Mouse (Mus musculus): ENCODE results near the gene Thyn1.

The Thyn1 gene

DNA sequence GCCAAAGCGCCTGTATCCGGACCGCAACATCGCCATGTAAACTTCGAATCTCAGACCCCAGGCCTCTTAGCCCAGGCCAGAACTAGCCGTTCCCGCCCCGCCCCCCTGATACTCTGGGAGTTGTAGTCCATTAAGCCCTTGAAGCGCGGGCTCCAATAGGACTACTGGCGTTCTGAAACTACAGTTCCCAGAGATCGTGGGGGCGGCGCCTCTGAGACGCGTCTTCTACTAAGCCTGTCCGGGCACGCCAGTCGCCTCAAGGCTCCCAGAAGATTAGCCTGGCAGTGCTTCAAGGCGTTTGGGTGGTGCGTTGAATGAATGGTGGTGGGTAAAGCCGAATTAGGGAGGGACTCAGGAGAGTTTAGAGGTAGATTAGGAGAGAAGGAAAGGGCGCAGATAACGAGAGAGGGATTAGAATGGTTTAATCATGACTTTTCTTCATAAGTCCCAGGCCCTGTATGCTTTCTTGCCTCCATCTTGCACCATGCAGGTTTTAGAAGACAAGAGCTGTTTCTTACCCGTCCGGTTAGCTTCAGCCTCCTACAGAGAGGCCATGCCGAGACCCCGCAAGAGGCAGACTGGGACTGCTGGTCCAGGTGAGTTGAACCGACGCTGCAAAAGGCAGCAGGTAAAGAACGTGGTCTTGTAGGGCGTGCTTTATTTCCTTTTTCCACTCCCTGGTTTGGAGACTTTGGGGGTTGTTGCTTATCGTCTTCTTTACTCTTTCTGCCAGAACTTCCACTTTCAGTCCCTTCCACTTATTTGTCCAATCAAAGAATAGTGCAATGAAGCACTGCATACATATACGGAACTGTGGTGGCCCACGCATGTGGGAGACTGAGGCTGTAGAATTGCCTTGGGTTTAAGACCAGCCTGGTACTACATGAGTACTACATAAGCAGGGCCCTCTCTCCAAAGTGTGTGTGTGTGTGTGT, at the start of gene Thyn1, which contains the start of gene Acad8:
Thyn1 (plus strand) TSS at position 250 of the 935 bp plus-strand sequence.
Acad8 (minus strand) TSS at position 106 of the 935 bp plus-strand sequence.
- in situ Hi-C loops (cut with MboI; ENCODE audit: low pct_unique_long_range_greater_than_20kb in 1 of 2, low sequenced_read_pairs in 2 of 2, unreplicated experiment in 1 of 2) = no loop called here

DNA sequence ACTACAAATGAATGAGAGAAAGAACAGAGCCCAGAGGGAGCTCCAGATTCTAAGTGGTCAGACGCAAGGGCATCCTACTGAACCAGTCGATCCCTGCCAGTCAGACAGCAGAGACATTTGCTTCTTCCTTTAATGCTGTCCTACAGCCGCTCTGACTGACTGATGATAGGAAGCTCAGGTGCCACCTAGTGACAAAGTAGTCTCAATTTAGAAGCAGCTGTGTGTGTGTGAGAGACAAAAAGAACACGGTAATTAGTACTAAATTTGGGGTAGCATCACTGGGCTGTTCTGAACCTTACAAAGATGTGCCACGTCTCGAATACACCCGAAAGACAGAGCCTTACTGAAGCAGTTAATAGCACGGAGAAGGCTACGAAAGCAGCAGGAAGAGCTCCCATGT, 21.8 kb upstream of the Thyn1 start:
- in situ Hi-C loops (cut with MboI; ENCODE audit: low pct_unique_long_range_greater_than_20kb in 1 of 2, low sequenced_read_pairs in 2 of 2, unreplicated experiment in 1 of 2) = no loop called here

DNA sequence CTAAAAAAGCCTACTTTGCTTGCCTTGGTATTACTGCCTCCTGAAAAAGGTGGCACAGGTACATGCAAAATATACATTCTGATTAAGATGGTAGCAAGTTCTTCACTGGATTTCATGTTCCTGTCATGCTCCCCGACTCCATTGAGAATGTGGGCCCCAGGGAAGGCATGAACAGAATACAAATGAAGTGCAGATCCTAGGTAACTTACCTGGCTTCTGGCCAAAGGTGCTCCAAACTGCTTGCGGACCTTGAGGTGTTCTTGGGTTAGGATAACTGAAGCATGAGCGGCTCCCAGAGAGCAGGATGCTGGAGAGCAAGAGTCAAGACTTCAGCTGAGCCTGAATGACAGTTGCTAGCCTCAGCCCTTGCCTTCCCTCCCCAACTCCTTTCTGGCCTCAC, 20.7 kb upstream of the Thyn1 start:
- in situ Hi-C loops (cut with MboI; ENCODE audit: low pct_unique_long_range_greater_than_20kb in 1 of 2, low sequenced_read_pairs in 2 of 2, unreplicated experiment in 1 of 2) = no loop called here

DNA sequence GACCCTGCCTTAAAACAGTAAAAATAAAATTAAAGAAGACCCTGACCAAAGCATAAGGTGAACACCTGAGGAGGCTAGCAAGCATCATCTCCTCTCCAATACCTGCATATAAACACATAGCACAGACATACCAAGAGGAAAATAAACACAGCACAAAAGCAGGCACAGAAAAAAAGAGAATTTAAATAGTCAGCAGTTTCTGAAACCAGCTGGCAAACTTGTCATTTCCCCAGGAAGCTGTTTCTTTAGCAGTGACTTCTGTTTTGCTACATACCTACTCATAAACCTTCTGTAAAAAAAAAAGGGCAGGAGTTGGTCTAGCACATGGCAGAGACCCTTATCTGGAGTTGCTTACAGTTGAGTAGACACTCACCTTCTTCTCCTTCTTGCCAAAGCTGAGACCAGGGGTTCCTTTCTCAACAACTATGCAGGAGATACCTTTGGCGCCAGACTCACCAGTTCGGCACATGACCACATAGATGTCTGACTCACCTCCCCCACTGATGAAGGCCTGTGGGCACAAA, 14.4 kb upstream of the Thyn1 start:
- in situ Hi-C loops (cut with MboI; ENCODE audit: low pct_unique_long_range_greater_than_20kb in 1 of 2, low sequenced_read_pairs in 2 of 2, unreplicated experiment in 1 of 2) = no loop called here

DNA sequence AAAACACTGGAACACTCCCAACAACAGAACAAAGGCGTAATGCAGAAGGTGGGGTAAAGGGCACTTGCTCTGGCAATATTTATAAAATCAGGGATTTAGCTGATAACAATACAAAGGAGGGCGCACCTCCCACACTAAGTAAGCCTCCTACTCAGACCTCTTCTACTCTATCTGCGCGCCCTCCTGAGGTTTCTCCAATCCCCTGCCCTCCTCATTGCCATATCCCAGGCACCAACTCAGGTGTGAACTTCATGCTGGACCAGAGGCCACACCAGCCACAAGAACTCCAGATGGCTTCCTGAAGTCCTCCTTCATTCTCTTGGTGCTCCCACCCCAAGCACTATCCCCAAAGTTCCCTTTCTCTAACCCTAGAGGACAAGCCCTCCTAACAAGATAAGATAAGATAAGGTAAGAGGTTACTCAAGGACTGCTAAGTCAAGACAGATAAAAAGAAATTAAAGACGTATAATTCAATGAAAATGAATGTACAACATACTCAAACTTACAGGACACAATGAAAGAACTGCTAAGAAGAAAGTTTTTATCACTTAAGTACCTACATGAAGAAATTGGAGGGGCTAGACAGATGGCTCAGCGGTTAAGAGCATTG, 13.7 kb upstream of the Thyn1 start:
- in situ Hi-C loops (cut with MboI; ENCODE audit: low pct_unique_long_range_greater_than_20kb in 1 of 2, low sequenced_read_pairs in 2 of 2, unreplicated experiment in 1 of 2) = no loop called here

DNA sequence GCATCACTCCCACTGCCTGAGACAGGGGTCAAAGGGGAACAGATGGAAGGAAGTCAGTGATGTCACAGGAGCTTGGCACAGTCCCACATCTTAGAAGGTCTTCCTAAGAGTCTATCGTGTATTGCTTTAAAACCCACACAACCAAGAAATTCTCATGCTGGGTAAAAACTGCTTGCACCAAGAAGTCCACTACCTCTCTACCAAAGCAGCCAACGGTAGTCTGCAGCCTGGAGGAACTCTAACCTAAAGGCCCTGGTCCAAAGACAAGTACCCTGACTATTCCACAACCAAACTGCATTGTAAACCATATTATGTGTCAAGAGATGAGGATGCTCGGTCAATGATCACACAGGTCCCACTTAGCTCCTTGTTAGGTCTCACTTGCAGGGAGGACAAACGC, 9.3 kb upstream of the Thyn1 start:
- in situ Hi-C loops (cut with MboI; ENCODE audit: low pct_unique_long_range_greater_than_20kb in 1 of 2, low sequenced_read_pairs in 2 of 2, unreplicated experiment in 1 of 2) = no loop called here

DNA sequence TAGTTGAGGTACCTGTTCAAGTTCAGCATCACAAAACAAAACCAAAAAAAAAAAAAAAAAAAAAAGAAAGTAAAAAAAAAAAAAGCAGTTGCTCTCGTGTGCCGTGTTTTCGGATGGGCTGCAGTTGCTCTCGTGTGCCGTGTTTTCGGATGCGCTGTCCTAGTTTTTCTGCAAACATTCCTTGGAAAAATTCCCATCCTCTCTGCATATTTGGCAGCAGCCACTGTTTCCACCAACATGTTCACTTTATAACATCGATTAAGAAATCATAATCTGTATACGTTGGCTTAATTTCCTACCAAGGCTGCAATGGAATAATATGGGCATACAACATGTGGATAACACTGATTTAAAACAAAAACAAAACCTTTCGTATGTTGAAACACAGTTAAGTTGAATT, 6.4 kb upstream of the Thyn1 start:
- in situ Hi-C loops (cut with MboI; ENCODE audit: low pct_unique_long_range_greater_than_20kb in 1 of 2, low sequenced_read_pairs in 2 of 2, unreplicated experiment in 1 of 2) = no loop called here

DNA sequence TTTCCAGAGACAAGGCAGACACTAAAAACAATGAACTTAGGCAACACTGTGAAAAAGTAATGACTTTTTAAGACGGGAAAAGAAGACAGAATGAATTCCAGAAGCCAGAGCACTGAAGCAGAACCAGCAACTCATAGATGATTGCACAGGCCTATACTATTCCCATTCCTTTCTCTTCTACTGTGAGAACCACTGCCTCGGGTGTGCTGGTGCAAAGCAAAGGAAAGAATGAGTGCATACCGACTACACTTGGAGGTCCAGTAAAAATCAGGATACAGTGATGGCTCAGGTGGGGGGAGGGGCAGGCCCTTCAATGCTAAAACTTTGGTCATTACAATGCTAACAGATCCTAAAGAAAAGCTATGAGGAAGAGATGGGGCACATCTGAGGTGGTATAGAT, 5.6 kb upstream of the Thyn1 start:
- in situ Hi-C loops (cut with MboI; ENCODE audit: low pct_unique_long_range_greater_than_20kb in 1 of 2, low sequenced_read_pairs in 2 of 2, unreplicated experiment in 1 of 2) = no loop called here

DNA sequence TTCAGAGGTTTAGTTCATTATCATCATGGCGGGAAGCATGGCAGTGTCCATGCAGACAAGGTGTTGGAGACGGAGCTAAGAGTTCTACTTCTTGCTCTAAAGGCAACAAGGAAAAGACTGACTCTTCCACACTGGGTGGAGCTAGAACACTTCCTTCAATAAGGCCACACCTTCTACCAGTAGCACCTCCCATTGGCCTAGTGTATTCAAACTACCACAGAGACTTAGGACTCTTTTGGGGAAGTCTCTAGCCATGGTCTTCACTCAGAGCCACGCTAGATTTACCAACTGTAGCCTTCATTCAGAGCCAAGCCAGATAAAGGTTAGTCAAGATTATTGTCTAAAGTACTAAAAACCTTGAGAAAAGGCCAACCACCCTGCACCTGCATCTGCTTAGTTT, 2.4 kb upstream of the Thyn1 start:
- in situ Hi-C loops (cut with MboI; ENCODE audit: low pct_unique_long_range_greater_than_20kb in 1 of 2, low sequenced_read_pairs in 2 of 2, unreplicated experiment in 1 of 2) = no loop called here

DNA sequence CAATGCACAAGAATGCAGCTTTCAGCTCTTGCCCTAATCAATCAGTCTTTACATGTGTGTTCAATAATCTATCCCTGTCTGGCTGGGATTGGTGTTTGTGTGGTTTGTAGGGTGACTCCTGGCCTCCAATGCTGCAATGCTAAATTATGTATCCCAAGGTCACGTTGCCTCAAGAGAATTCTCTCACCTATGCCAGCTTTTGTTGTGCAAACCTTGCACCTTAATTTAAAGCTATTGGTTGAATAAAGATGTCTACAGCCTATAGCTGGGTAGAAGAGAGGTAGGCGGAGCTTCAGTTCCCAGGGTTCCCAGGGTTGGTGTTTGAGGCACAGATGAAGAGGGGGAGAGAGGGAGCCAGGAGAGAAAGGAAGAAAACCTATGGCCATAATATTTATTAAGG, 2.0 kb upstream of the Thyn1 start:
- in situ Hi-C loops (cut with MboI; ENCODE audit: low pct_unique_long_range_greater_than_20kb in 1 of 2, low sequenced_read_pairs in 2 of 2, unreplicated experiment in 1 of 2) = no loop called here

DNA sequence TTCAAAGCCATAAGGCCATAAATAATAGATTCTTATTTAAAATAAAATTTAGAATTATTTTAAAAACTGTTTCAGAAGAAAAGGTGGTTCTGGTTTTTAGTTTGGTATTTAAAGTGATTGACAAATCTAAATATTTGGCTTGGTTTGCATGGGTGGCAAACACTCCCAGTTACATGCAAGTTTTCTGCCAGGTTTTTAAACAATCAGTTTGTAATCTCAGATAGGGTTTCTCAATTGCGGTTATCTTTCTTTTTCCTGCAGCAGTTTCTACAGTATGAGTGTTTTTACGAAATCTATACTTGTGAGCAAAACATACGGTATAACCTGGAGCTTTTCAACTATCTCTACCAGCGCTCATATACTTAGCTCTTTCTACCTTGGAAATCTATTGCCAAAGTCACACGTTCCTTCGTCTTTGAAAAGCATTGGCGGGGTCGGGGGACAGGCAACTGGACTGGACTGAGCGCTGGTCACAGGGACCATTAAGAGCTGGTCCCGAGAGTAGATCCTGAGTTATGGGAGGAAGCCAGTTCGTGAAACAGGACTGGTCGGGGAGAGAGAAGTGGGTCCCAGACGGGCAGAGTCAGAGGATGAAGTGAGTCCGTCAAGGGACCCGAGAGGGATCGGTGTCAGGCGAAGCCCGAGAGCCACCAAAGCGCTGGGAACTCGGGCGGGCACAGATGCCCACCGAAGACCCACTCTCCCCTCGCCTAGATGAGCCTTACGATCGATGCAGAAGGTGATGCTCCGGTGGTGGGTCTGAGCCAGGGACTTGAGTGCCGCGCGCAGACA, 645 bp upstream of the Thyn1 start:
- in situ Hi-C loops (cut with MboI; ENCODE audit: low pct_unique_long_range_greater_than_20kb in 1 of 2, low sequenced_read_pairs in 2 of 2, unreplicated experiment in 1 of 2) = no loop called here

DNA sequence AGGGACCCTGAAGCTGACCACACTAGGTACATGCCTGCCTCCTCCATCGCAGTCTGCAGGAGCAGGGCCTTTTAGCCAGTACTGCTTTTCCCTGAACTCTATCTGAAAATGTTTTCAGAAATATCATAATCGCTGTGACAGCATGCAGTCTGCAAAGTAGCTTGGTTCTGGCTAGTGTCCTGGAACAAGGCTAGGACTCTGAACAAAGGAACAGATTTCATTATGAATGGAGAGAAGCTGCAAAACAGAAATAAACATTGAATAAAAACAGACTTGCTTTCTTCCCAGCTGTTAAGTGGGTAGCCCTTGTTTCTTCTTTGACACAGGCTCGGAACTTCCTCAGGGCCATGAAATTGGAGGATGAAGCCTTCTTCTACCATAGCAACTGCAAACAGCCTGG, 5.7 kb downstream of the Thyn1 start:
- in situ Hi-C loops (cut with MboI; ENCODE audit: low pct_unique_long_range_greater_than_20kb in 1 of 2, low sequenced_read_pairs in 2 of 2, unreplicated experiment in 1 of 2) = no loop called here

DNA sequence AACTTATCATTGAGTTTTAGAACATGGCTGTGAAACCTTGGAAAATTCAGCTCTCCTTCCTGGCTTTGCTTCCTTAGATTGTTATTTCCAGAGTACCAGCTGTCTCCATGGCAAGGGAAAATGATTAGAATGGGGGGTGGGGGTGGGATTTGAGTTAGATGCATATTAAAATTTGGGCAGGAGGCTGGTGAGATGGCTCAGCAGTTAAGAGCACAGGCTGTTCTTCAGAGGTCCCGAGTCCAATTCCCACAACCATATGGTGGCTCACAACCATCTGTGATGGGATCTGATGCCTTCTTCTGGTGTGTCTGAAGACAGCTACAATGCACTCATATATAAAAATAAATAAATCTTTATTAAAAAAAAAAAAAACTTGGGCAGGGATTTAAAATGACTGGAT, 6.4 kb downstream of the Thyn1 start:
- in situ Hi-C loops (cut with MboI; ENCODE audit: low pct_unique_long_range_greater_than_20kb in 1 of 2, low sequenced_read_pairs in 2 of 2, unreplicated experiment in 1 of 2) = no loop called here

DNA sequence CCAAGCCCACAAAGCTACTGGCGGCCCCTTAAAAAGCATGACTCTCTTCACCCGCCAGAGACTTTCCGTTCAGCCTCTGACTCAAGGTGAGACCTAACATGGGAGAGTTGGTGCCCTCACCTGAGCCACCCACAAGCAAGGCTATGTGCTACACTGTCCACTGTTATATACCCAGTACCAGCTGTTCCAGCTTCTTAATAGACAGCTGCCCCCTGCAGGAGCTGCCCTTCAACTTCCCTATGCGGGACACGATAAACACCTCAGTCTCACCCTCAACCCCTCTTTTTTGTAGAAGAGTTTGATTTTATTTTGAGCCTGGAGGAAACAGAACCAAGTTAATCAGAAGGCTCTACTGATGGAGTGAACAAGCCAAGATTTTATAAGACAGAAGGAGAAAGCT, 7.4 kb downstream of the Thyn1 start:
- in situ Hi-C loops (cut with MboI; ENCODE audit: low pct_unique_long_range_greater_than_20kb in 1 of 2, low sequenced_read_pairs in 2 of 2, unreplicated experiment in 1 of 2) = no loop called here

DNA sequence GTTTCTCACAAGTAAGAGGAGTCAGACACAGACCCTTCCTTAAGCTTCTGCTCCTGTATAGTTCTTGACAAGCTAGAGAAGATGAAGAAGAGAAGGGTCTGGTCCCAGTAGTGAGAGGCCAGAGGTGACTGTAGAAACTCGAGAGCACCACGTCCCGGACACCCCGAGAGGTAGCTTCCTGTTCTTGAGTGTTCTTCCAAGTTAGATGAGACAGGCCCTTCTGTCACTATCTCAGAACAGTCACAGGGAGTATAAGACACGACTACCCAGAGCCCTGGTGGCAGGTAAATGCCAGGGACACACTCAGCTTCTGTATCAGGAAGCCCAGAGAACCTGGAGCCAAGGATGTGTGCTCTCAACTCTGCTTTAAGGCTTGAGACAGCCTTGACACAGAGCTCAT, 9.7 kb downstream of the Thyn1 start:
- in situ Hi-C loops (cut with MboI; ENCODE audit: low pct_unique_long_range_greater_than_20kb in 1 of 2, low sequenced_read_pairs in 2 of 2, unreplicated experiment in 1 of 2) = no loop called here

DNA sequence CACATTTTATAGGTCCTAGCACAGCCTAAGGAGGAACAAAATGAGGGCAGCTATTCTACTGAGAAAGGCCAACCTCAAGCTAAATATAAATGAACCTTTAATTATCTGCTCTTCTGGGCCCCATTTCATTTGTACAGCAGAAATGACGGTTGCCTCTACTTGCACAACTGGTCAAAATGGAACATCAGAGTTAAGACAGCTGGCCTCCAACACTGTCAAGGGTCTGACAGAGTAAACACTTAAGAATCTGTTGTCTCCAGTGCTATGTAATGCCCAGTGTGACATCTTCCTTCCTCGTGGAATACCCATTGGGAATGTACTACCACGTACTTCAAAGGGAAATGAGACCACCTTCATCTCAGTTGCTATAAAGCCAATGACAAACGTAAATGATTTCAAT, 12.1 kb downstream of the Thyn1 start:
- in situ Hi-C loops (cut with MboI; ENCODE audit: low pct_unique_long_range_greater_than_20kb in 1 of 2, low sequenced_read_pairs in 2 of 2, unreplicated experiment in 1 of 2) = no loop called here

DNA sequence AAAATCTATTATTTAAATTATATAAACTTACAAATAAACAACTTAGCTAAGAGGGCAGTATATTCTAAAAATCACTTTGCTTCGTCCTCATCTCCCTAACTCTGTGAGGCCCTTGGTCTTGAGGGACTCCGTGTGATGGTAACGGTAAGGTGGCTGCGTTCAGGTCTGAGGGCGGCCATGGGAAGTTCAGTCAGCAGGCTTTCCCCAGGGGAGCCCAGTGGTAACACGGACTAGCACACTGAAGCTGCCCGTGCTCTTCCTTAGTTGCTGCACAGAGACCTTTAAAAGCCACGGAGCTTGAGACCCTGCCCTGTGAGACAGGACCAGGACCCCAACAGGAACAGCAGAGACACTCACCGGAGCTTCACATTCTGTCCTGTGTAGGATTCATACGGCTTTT, 19.5 kb downstream of the Thyn1 start:
- in situ Hi-C loops (cut with MboI; ENCODE audit: low pct_unique_long_range_greater_than_20kb in 1 of 2, low sequenced_read_pairs in 2 of 2, unreplicated experiment in 1 of 2) = no loop called here

DNA sequence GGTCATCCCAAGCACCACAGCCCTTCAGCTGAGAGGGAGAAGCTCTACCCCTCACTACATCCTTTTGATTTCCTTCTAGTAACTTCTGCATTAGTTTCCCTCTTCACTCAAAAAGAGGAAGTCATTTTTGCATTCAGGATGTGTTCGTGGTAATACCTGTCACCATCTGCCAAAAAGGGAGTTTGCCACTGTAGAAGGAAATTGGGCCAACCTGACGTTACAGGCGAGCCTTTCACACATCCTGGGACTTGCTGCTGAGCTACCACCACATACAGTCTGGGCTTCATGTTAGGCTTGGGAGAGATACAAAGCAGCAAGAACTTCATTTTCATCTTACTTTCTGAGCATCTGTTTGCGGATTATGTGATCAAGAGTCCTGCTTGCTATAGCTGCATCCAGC, 24.2 kb downstream of the Thyn1 start:
- in situ Hi-C loops (cut with MboI; ENCODE audit: low pct_unique_long_range_greater_than_20kb in 1 of 2, low sequenced_read_pairs in 2 of 2, unreplicated experiment in 1 of 2) = no loop called here

DNA sequence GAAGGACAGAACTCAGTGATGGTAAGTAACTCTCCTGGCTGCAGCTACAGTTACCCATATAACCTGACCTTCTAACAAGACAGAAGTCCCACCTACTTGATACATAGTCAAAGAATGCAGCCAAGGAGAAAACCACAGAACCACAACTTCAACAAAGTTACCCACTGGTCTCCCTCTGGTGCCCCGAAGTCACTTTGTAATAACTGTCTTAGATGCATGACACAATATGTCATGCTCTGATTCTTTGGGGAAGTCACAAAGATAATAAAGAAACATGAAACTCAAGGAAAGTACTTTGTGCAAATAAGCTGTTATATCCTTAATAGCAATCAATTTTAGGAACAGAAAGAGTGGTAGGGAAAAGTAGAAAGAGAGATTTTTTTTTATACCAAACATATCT, 27.2 kb downstream of the Thyn1 start:
- in situ Hi-C loops (cut with MboI; ENCODE audit: low pct_unique_long_range_greater_than_20kb in 1 of 2, low sequenced_read_pairs in 2 of 2, unreplicated experiment in 1 of 2) = no loop called here
